Mouse (Mus musculus) liver, embryonic 16.5 days (tissue): ENCODE data around the gene Rai14. TPM values are rescaled to one million over a fixed set of nuclear protein-coding genes. Genes with fewer than 3 reads are reported as not detected.

Experiments
- ATAC-seq: fragments of 200-750 bp; cut with Nextera tagmentation; 2 replicates; pipeline ENCODE4 v1.8.0; 2017; ENCODE audit warnings: low read depth, mild to moderate bottlenecking, moderate number of reproducible peaks, moderate library complexity
- H3K27ac ChIP-seq: fragments of 300-500 bp; sonication (generic); 2 replicates; pipeline ENCODE4 v1.5.1; 2014; ENCODE audit warnings: mild to moderate bottlenecking, low read length
- H3K27me3 ChIP-seq: fragments of 300-500 bp; sonication (generic); 2 replicates; pipeline ENCODE4 v1.6.1; 2014; ENCODE audit warnings: low read depth, low read length, mixed read lengths; ENCODE audit not compliant: control insufficient read depth, insufficient read depth
- H3K36me3 ChIP-seq: fragments of 300-500 bp; sonication (generic); 2 replicates; pipeline ENCODE4 v1.6.1; 2014; ENCODE audit warnings: mild to moderate bottlenecking; ENCODE audit not compliant: control insufficient read depth, insufficient read depth
- H3K4me1 ChIP-seq: fragments of 300-500 bp; sonication (generic); 2 replicates; pipeline ENCODE4 v1.6.1; 2014; ENCODE audit warnings: low read depth, low read length, mixed read lengths; ENCODE audit not compliant: control insufficient read depth
- H3K4me2 ChIP-seq: fragments of 300-500 bp; sonication (generic); 2 replicates; pipeline ENCODE4 v1.6.1; 2014; ENCODE audit warnings: low read depth, low read length, mixed read lengths
- H3K4me3 ChIP-seq: fragments of 300-500 bp; sonication (generic); 2 replicates; pipeline ENCODE4 v1.5.1; 2014; ENCODE audit warnings: low read depth, mild to moderate bottlenecking, low read length
- H3K9ac ChIP-seq: fragments of 300-500 bp; sonication (generic); 2 replicates; pipeline ENCODE4 v1.6.1; 2014; ENCODE audit warnings: low read depth, low read length
- H3K9me3 ChIP-seq: fragments of 300-500 bp; sonication (generic); replicated peaks from 2 replicates; pipeline ENCODE4 v1.6.1; 2016; ENCODE audit warnings: low read length; ENCODE audit not compliant: control insufficient read depth
- whole genome bisulfite sequencing: fragments of 180-500 bp; shearing (Covaris S2); extraction: QIAGEN DNeasy Blood & Tissue Kit; methylation state at CpG from one replicate; pipeline ENCODE4 v1.1.7; 2014; ENCODE audit not compliant: insufficient replicate concordance; 5-methylcytosine and 5-hydroxymethylcytosine counted together
- polyA plus RNA-seq: library from polyadenylated mRNA; unstranded; fragments of >200 nt; fragmentation: Nextera tagmentation; extraction: Ambion mirVana; gene quantifications from 2 replicates; pipeline ENCODE4 v1.2.1, GENCODE M21; 2015

The Rai14 gene
- polyA plus RNA-seq, 1 experiment from 2014 or later: 6.2 TPM

DNA sequence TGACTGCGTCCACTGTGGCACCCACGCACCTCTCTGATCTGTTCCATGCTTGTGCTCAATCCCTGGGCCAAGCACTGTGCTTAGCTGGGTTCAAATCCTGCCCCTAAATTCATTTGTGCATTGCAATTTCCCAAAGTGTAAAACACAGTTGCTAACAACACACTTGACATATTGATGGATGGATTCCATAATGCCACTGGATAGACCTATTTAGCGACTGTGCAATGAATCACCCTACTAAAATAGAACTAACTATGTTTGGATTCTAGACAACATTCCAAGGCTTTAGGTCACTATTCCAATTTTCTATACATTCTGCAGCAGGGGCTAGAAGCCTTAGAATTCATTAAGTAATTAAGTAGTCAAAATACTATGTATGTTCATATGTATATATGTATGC, 73.7 kb downstream of the Rai14 start:
- 74% methylated on average over 3 of the region's 3 CpGs for WGBS
- no peak for ATAC-seq

DNA sequence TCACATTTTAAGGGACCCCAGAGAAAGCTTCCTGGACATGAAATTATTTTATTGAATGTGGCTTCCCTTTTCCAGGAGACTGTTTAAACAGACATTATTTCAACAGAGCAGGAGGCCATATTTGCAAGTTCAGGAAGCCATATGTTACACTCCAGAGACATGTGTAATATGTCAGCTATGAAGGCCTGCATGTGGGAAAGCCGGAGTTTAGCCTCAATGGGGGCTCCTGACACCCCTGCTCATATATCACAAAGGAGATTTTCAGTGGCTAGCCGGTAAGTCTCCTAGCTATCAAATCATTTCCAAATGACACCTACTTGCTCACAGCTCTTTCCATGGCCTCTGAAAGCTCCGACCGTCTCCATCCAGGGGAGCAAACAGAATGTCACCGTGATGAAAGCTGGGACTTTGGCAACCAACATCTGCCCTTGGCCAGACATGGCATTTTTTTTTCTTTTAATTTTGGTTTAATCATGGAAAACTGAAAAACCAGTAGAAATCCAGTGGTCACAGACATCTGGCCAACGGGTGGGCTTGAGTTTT, 77.1 kb downstream of the Rai14 start:
- Histone ChIP-seq H3K9me3 (no peaks in the 10 kb centered on the region), H3K4me2 (no peak overlapping the region), H3K27me3 (no peaks in the 10 kb centered on the region), H3K27ac (no peak overlapping the region), H3K9ac (no peak overlapping the region), H3K4me1 (no peaks in the 10 kb centered on the region; the same call in 1 of the 2 replicates), H3K36me3 (no peaks in the 10 kb centered on the region), H3K4me3 (no peak overlapping the region)
- 47% methylated on average over 6 of the region's 6 CpGs for WGBS
- ATAC-seq: no peak

More for the DNA sequence above, 73.7 kb downstream of the Rai14 start:
- H3K9me3 ChIP-seq: no peaks in the 10 kb centered on the region
- no peak overlapping the region for H3K27ac ChIP-seq
- H3K4me2 ChIP-seq: no peak overlapping the region
- no peaks in the 10 kb centered on the region for H3K36me3 ChIP-seq
- no peaks in the 10 kb centered on the region for H3K4me1 ChIP-seq
- H3K4me3 ChIP-seq: no peak overlapping the region
- no peaks in the 10 kb centered on the region for H3K27me3 ChIP-seq
- no peak overlapping the region for H3K9ac ChIP-seq

DNA sequence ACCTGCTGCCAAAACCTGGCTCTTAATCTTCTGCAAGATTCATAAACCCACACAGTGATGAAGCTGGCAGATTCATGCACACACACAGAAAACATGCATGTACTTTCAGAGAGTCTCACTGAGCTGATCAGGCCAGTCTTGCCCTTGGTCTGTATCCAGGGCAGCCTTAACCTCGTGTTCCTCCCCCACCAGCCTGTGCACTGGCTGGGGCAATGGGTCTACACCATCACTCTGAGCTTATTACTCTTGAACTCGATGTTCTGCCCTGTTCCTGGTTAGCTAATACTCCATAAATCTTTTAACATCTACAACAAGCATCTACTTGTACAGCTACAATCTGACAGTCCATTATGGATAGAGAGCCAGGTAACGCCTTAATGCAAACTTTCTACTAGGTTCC, 77.6 kb downstream of the Rai14 start:
- Histone ChIP-seq H3K4me3 (no peak overlapping the region), H3K36me3 (no peaks in the 10 kb centered on the region), H3K27me3 (no peaks in the 10 kb centered on the region), H3K9ac (no peak overlapping the region), H3K9me3 (no peaks in the 10 kb centered on the region), H3K4me1 (no peaks in the 10 kb centered on the region; the same call in 1 of the 2 replicates), H3K27ac (no peak overlapping the region), H3K4me2 (no peak overlapping the region)
- WGBS: 53% methylated on average over 3 of the region's 3 CpGs
- no peak for ATAC-seq

DNA sequence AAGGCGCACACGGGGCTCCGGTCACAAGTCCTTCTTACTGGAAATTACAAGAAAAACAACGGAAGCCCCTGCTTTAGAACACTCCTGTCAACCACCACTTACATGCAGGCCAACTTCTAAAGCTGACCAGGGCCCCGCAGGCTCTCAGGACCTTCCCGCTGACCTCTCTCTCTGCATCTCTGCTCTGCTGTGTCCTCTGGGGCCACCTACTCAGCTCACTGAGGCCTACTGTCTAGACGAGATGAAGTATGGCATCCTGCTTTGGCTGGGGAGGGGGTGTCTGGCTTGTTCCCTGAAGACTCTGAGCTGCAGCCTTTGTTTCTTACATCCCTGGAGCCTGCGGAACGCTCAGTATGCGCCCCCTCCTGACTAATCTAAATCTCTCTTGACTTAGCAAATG, 79.3 kb downstream of the Rai14 start:
- Histone ChIP-seq H3K9ac (no peak overlapping the region), H3K4me1 (no peaks in the 10 kb centered on the region; the same call in 1 of the 2 replicates), H3K4me2 (no peak overlapping the region), H3K36me3 (no peaks in the 10 kb centered on the region), H3K4me3 (no peak overlapping the region), H3K27me3 (no peaks in the 10 kb centered on the region), H3K27ac (no peak overlapping the region), H3K9me3 (no peaks in the 10 kb centered on the region)
- 66% methylated on average over 10 of the region's 10 CpGs for WGBS
- ATAC-seq: no peak

DNA sequence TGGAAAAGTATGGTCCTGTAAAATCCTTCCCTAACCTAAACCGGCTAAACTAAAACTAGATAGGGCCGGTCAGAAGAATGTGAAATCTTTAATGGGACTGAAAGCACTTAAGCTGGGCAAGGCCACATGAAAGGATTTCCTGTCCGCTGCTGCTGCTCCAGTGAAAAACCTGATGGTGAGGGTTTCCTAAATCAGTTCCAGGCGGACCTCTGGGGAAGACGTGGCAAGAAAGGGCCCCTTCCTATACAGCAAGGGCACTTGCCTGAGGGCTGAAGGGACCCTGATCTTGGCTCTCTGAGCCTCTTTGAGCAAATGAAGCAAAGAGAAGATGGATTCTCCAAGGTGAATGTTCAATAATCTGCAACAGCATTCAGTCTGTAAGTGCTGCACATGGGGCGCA, 80.2 kb downstream of the Rai14 start:
- H3K4me2 ChIP-seq: no peak overlapping the region
- no peak overlapping the region for H3K9ac ChIP-seq
- no peak overlapping the region for H3K27ac ChIP-seq
- H3K4me1 ChIP-seq: no peaks in the 10 kb centered on the region; the same call in 1 of the 2 replicates
- H3K4me3 ChIP-seq: no peak overlapping the region
- H3K9me3 ChIP-seq: no peaks in the 10 kb centered on the region
- WGBS: 59% methylated on average over 6 of the region's 6 CpGs
- H3K36me3 ChIP-seq: no peaks in the 10 kb centered on the region
- H3K27me3 ChIP-seq: no peaks in the 10 kb centered on the region
- no peak for ATAC-seq

DNA sequence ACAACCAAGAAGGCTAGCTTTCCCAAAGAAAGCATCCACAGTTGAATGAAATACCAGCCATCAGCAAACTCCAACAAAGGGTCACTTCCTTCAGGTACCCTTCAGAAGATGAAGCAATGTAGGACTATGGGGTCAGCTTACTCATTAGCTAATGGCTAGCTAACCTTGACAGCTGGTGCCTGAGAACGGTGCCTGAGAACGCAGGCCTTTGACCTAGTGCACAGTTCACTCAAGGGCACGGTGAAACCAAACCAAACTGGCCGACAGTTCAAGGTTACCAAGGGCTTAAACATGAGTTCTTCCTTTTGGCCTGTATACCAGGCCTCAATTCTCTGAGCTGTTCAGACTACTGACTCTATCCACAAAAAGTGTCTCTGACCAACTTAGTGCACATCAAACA, 81.0 kb downstream of the Rai14 start:
- WGBS: 71% methylated on average over 4 of the region's 4 CpGs
- H3K27me3 ChIP-seq: no peaks in the 10 kb centered on the region
- no peak overlapping the region for H3K9ac ChIP-seq
- H3K4me3 ChIP-seq: no peak overlapping the region
- peak overlapping the region; percentile 18; the same call in 1 of the 2 replicates for H3K27ac ChIP-seq
- peak; percentile 91 for ATAC-seq
- H3K4me2 ChIP-seq: no peak overlapping the region
- H3K4me1 ChIP-seq: no peaks in the 10 kb centered on the region; the same call in 1 of the 2 replicates
- H3K9me3 ChIP-seq: no peaks in the 10 kb centered on the region
- no peaks in the 10 kb centered on the region for H3K36me3 ChIP-seq

DNA sequence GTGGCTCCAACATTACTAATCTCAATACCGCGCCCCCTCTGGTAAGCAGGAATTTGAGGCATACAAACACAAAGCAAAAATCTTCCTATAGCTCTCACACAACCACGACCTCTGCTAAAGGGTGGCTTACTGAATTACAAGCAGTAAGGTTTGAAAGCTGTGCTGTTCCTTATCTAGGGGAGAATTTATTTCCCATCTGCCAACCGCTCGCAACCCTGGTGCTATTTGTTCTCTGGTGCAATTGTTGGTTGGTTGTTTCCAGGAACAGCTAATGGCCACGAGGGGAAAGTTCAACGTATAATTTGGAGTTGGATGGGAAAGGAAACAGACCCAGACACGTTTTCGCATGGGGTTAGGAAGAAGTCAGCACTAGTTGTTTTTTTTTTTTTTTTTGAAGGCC, 81.8 kb downstream of the Rai14 start:
- Histone ChIP-seq H3K4me2 (no peak overlapping the region), H3K9ac (no peak overlapping the region), H3K36me3 (no peaks in the 10 kb centered on the region), H3K4me1 (no peaks in the 10 kb centered on the region; the same call in 1 of the 2 replicates), H3K27me3 (no peaks in the 10 kb centered on the region), H3K27ac (peak overlapping the region; percentile 33), H3K4me3 (no peak overlapping the region), H3K9me3 (no peaks in the 10 kb centered on the region)
- 54% methylated on average over 9 of the region's 9 CpGs for WGBS
- no peak for ATAC-seq

DNA sequence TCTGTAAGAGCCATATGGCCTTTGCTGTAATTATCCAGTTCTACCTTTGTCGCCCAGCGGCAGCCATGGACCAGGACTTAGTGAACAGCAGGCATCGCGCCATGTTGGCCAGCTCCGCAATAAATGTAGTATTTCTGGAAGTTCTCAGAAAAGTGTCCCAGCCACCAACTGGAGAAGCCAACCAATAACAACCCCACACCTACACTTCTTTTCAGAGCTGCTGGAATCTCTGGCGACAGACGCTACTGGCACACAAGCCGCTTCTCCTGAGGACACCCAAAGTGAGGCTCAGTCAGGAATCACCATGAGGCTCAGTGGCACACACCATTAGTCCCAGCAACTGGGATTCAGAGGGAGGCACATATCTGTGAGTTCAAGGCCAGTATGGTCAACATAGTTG, 82.4 kb downstream of the Rai14 start:
- H3K36me3 ChIP-seq: no peaks in the 10 kb centered on the region
- H3K27ac ChIP-seq: no peak overlapping the region
- H3K9ac ChIP-seq: no peak overlapping the region
- no peak overlapping the region for H3K4me2 ChIP-seq
- WGBS: 85% methylated on average over 8 of the region's 8 CpGs
- no peaks in the 10 kb centered on the region for H3K9me3 ChIP-seq
- no peaks in the 10 kb centered on the region for H3K27me3 ChIP-seq
- no peaks in the 10 kb centered on the region; the same call in 1 of the 2 replicates for H3K4me1 ChIP-seq
- no peak for ATAC-seq
- H3K4me3 ChIP-seq: no peak overlapping the region

DNA sequence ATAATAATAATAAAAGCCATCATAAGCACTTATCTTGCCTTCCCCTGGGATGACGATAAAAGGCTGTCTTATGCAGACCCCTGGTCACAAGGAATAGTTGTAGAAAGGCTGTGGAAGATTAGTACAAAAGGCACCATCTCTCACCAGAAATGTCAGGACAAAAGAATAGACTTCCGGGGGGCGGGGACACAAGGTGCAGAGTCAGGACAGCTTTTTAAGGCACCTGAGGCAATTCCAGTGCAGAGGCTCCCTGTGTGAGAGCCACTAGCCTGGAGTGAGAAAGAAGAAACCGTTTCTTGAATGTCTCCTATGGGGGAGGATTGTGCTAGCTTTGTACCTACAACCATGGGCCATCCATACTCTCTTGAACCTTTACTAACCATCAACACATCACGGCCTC, 82.9 kb downstream of the Rai14 start:
- Histone ChIP-seq H3K9me3 (no peaks in the 10 kb centered on the region), H3K27ac (no peak overlapping the region), H3K4me2 (no peak overlapping the region), H3K9ac (no peak overlapping the region), H3K36me3 (no peaks in the 10 kb centered on the region), H3K27me3 (no peaks in the 10 kb centered on the region), H3K4me3 (no peak overlapping the region), H3K4me1 (no peaks in the 10 kb centered on the region; the same call in none of the 2 replicates)
- WGBS: 70% methylated on average over 5 of the region's 5 CpGs
- ATAC-seq: no peak
